Mouse (Mus musculus): ENCODE data around the gene Olfr904.
"Not testable (repeated sequence)": the region's sequence is repeated elsewhere in the genome, so short reads cannot be mapped to it uniquely, and the experiment has no call there.

The Olfr904 gene

GRCm38 (mm10) chr9:38462844-38463243 lies at the start of gene Olfr904:
Gene Olfr904, plus strand, starts transcription at chr9:38463144.
- no peak for DNase-seq

GRCm38 (mm10) chr9:38413502-38413901 lies 49.4 kb upstream of the Olfr904 start:
- DNase-seq, result not testable (repeated sequence)

GRCm38 (mm10) chr9:38423801-38424200 lies 39.1 kb upstream of the Olfr904 start:
- no peak for DNase-seq

- no peak for DNase-seq
Observed at GRCm38 (mm10) chr9:38427026-38427425, 35.9 kb upstream of the Olfr904 start.

- no peak for DNase-seq
Observed at GRCm38 (mm10) chr9:38429155-38429554, 33.8 kb upstream of the Olfr904 start, which contains the start of gene Olfr901. Gene Olfr901, plus strand, starts transcription at chr9:38429455.

- DNase-seq, result no peak
Observed at GRCm38 (mm10) chr9:38447352-38447751, 15.6 kb upstream of the Olfr904 start, which contains the start of gene Olfr902. Gene Olfr902, plus strand, starts transcription at chr9:38447652.

- no peak for DNase-seq
Observed at GRCm38 (mm10) chr9:38470807-38471206, 7.9 kb downstream of the Olfr904 start, which contains the start of gene Olfr905. Gene Olfr905, plus strand, starts transcription at chr9:38471107.

GRCm38 (mm10) chr9:38486785-38487184 lies 23.8 kb downstream of the Olfr904 start, which contains the start of gene Olfr906:
Gene Olfr906, plus strand, starts transcription at chr9:38487085.
- DNase-seq, result no peak

- DNase-seq, result no peak
Observed at GRCm38 (mm10) chr9:38495501-38495900, 32.6 kb downstream of the Olfr904 start, which contains the start of gene Olfr907. Gene Olfr907, plus strand, starts transcription at chr9:38495801.

GRCm38 (mm10) chr9:38512353-38512752 lies 49.4 kb downstream of the Olfr904 start:
- DNase-seq, result no peak

All from right cerebral cortex, postnatal 14 days (tissue).